Comparison of ENCODE assay signal across 7 mouse cellular contexts in the genomic region with DNA sequence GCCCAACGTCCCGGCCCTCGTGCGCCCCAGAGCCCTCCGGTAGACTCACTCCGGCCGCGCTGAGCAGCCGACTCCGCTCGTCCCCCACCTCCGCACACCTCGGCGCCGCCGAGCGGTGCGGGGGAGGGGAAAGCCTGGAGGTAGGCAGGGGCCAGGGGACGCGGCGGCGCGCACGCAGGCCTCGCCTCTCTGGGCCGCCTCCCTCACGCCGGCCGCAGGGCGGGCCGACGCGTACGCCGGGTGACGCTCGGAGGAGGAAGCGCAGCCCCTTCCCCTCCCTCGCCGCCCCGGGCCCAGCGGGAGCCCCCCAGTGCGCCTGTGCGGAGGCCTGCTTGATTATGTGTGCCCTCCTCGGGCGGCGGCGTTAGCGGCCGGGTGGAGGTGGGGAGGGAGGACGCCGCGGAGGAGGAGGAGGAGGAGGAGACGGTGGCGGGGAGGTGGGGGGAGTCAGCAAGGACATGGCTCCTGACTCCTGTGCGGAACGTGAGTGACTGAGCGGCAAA. TPM values are rescaled to one million over a fixed set of nuclear protein-coding genes. Genes with fewer than 3 reads are reported as not detected.
DNase-seq lines count a peak whose midpoint lies in the region; ATAC-seq lines count a peak whose summit lies in the region.

No protein-coding gene starts in this region.

- H3K4me3 ChIP-seq in intestine, embryonic 16.5 days (ENCODE audit: low read length): peak overlapping the region; percentile 82
- peak overlapping the region; percentile 92 for H3K4me3 ChIP-seq in midbrain, embryonic 11.5 days (ENCODE audit: low read depth, low read length)

- DNase-seq in adrenal gland, adult 8-10 months: peak; percentile 89
- DNase-seq in embryo, embryonic 11 days: peak; percentile 97
- DNase-seq in gastrocnemius, postnatal 36 days: peak; percentile 87 to 88
- peak; percentile 96 for DNase-seq in left cerebral cortex, postnatal 4 days
- DNase-seq in midbrain, embryonic 11.5 days (ENCODE audit: low spot score, missing footprints): peak; percentile 99
- peak; percentile 92 for DNase-seq in skeletal muscle tissue, adult 2 months (ENCODE audit: low read depth, low spot score)

- intact Hi-C loops in gastrocnemius, postnatal 36 days (cut with DNase I): loop anchor here (5.0 kb wide), 1 partner anchor 613 kb away; a partner anchor contains a TSS
- intact Hi-C loops in left cerebral cortex, postnatal 4 days (cut with DNase I): no loop called here

- peak; percentile 96 for ATAC-seq in intestine, embryonic 16.5 days
- peak; percentile 95 for ATAC-seq in midbrain, embryonic 11.5 days (ENCODE audit: low FRiP score)

- H3K36me3 ChIP-seq in intestine, embryonic 16.5 days (ENCODE audit: control insufficient read depth, insufficient read depth, low read length): no peaks in the 10 kb centered on the region
- H3K36me3 ChIP-seq in midbrain, embryonic 11.5 days (ENCODE audit: control insufficient read depth, insufficient read depth, low read length): no peaks in the 10 kb centered on the region

- WGBS in intestine, embryonic 16.5 days: under 1% methylated on average over 27 of the region's 58 CpGs
- WGBS in midbrain, embryonic 11.5 days: under 1% methylated on average over 48 of the region's 58 CpGs

- no peaks in the 10 kb centered on the region for H3K27me3 ChIP-seq in intestine, embryonic 16.5 days (replicated peaks; ENCODE audit: control insufficient read depth, insufficient read depth, low read length)
- no peaks in the 10 kb centered on the region for H3K27me3 ChIP-seq in midbrain, embryonic 11.5 days (ENCODE audit: control insufficient read depth, insufficient read depth, low read length)

- H3K27ac ChIP-seq in intestine, embryonic 16.5 days (ENCODE audit: low read length): peak overlapping the region; percentile 100
- peak overlapping the region; percentile 100 for H3K27ac ChIP-seq in midbrain, embryonic 11.5 days (ENCODE audit: low read depth, low read length)

- H3K9me3 ChIP-seq in intestine, embryonic 16.5 days (ENCODE audit: control insufficient read depth, low read length): no peaks in the 10 kb centered on the region
- no peaks in the 10 kb centered on the region for H3K9me3 ChIP-seq in midbrain, embryonic 11.5 days (ENCODE audit: control insufficient read depth, low read length)

- peaks cover 11% of the 10 kb centered on the region for H3K4me1 ChIP-seq in intestine, embryonic 16.5 days (ENCODE audit: control insufficient read depth, insufficient read depth, low read length)
- peaks cover 11% of the 10 kb centered on the region for H3K4me1 ChIP-seq in midbrain, embryonic 11.5 days (ENCODE audit: control insufficient read depth, insufficient read depth, low read length)

- peak overlapping the region; percentile 99 for H3K9ac ChIP-seq in intestine, embryonic 16.5 days (ENCODE audit: low read depth, low read length)
- H3K9ac ChIP-seq in midbrain, embryonic 11.5 days (ENCODE audit: low read length): peak overlapping the region; percentile 99

- H3K4me2 ChIP-seq in intestine, embryonic 16.5 days (ENCODE audit: low read depth, low read length): peak overlapping the region; percentile 90
- peak overlapping the region; percentile 90 for H3K4me2 ChIP-seq in midbrain, embryonic 11.5 days

RNA-seq across cellular contexts. Expression of a gene that starts 9.4 kb away (rescaled TPM):
- total RNA-seq in adrenal gland, adult 8-10 months (2022): 10 to 100 TPM; 38.8 to 84.1 (median 45.1) TPM
- 10 to 100 TPM; 15.6 to 21.9 TPM for total RNA-seq in gastrocnemius, postnatal 36 days (2021)
- polyA plus RNA-seq in intestine, embryonic 16.5 days (2015; fragmentation: Nextera tagmentation; extraction: Ambion mirVana): 45.4 and 47.2 TPM in 2 replicates
- total RNA-seq in left cerebral cortex, postnatal 4 days (2021): 10 to 100 TPM; 50.4 to 59.6 TPM
- polyA plus RNA-seq in midbrain, embryonic 11.5 days (2014; fragmentation: Nextera tagmentation; extraction: Ambion mirVana): 54.1 and 57.2 TPM in 2 replicates

RNA-seq across cellular contexts. Expression of a gene that starts 15.6 kb away (rescaled TPM):
- 1 to 10 TPM; 2.0 to 5.2 (median 3.5) TPM for total RNA-seq in adrenal gland, adult 8-10 months (2022)
- total RNA-seq in gastrocnemius, postnatal 36 days (2021): under 1 TPM; 0.18 to 0.25 TPM
- 2.0 and 2.7 TPM in 2 replicates for polyA plus RNA-seq in intestine, embryonic 16.5 days (2015; fragmentation: Nextera tagmentation; extraction: Ambion mirVana)
- total RNA-seq in left cerebral cortex, postnatal 4 days (2021): 10 to 100 TPM; 11.6 to 13.9 TPM
- polyA plus RNA-seq in midbrain, embryonic 11.5 days (2014; fragmentation: Nextera tagmentation; extraction: Ambion mirVana): 22.9 and 23.4 TPM in 2 replicates

RNA-seq across cellular contexts. Expression of a gene that starts 26.9 kb away (rescaled TPM):
- total RNA-seq in adrenal gland, adult 8-10 months (2022): 1 to 10 TPM; 1.1 to 2.4 (median 1.4) TPM
- under 1 TPM; 0.17 to 0.20 TPM for total RNA-seq in gastrocnemius, postnatal 36 days (2021)
- polyA plus RNA-seq in intestine, embryonic 16.5 days (2015; fragmentation: Nextera tagmentation; extraction: Ambion mirVana): 9.8 and 11.5 TPM in 2 replicates
- total RNA-seq in left cerebral cortex, postnatal 4 days (2021): 1 to 10 TPM; 3.2 to 5.2 TPM
- polyA plus RNA-seq in midbrain, embryonic 11.5 days (2014; fragmentation: Nextera tagmentation; extraction: Ambion mirVana): 10.5 and 11.6 TPM in 2 replicates

Comparison
In these comparisons a context has a peak if more than half of its experiments do, and no peak if none do; other contexts are left out.
1. Peak in every context shown above with its lines: DNase-seq, ATAC-seq, H3K4me3 ChIP-seq and H3K27ac ChIP-seq.